Mouse (Mus musculus): Measurements from ENCODE around the gene Dennd6b.

- TF ChIP-seq CTCF (IDR thresholded peaks at IDR 0.05) (no peak), EP300 (IDR thresholded peaks at IDR 0.05) (no peak)
These were observed 50.4 kb downstream of the Dennd6b start for GRCm38 (mm10) chr15:89145813-89146350.

All from lung, postnatal 0 days (tissue).